Mouse (Mus musculus) megakaryocyte, embryonic 14.5 days (primary cell): ENCODE results near the gene Igfbp4. TPM values are rescaled to one million over a fixed set of nuclear protein-coding genes. Genes with fewer than 3 reads are reported as not detected.

ENCODE experiments used
- H3K27me3 ChIP-seq: replicated peaks from 2 replicates; pipeline ENCODE3; 2012; ENCODE audit warnings: inconsistent platforms
- H3K36me3 ChIP-seq: replicated peaks from 2 replicates; pipeline ENCODE3; 2012; ENCODE audit warnings: low read length, inconsistent platforms, mixed read lengths
- H3K4me1 ChIP-seq: 2 replicates; pipeline ENCODE4 v1.6.1; 2012; ENCODE audit warnings: inconsistent platforms
- H3K4me3 ChIP-seq: replicated peaks from 2 replicates; pipeline ENCODE3; 2012; ENCODE audit warnings: moderate library complexity, mild to moderate bottlenecking, inconsistent platforms
- H3K9me3 ChIP-seq: 2 replicates; pipeline ENCODE4 v1.6.1; 2012; ENCODE audit warnings: inconsistent platforms
- FLI1 ChIP-seq: IDR thresholded peaks from 2 replicates; pipeline ENCODE4 v1.6.1; 2012; ENCODE audit warnings: low read length, inconsistent platforms, mixed read lengths
- GATA1 ChIP-seq: IDR thresholded peaks from 3 replicates; pipeline ENCODE4 v1.6.1; 2012; ENCODE audit warnings: mixed read lengths, low read length, inconsistent platforms, borderline replicate concordance
- polyA plus RNA-seq: library from polyadenylated mRNA; stranded (reverse); fragments of >175 nt; gene quantifications from 2 replicates; pipeline ENCODE4 v1.2.3, GENCODE M21; 2012; ENCODE audit warnings: low replicate concordance; ENCODE audit not compliant: insufficient read depth

Igfbp4 gene
- polyA plus RNA-seq, 1 experiment, result 111 TPM

DNA sequence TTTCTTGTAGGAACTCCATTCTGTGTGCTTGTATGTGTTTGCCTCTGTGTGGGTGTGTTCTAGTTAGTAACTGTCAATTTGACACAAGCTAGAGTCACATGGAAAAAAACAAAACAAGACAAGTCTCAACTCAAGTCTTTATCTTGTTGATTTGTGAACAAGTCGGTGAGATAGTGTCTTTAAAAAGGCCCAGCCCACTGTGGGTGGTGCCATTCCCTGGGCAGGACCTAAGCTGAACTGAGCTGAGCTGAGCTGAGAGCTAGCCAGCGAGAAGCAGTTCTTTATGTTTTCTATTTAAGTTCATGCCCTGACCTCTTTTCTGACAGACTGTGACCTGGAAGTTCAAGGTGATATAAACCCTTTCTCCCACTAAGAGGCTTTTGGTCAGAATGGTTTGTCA is 50.6 kb downstream of the Igfbp4 start:
- H3K4me3 ChIP-seq, result no peak overlapping the region
- H3K36me3 ChIP-seq, result no peaks in the 10 kb centered on the region
- H3K4me1 ChIP-seq, result no peaks in the 10 kb centered on the region
- peaks cover 61% of the 10 kb centered on the region for H3K27me3 ChIP-seq
- TF ChIP-seq FLI1 (no peak), GATA1 (no peak)
- H3K9me3 ChIP-seq, result peaks cover 11% of the 10 kb centered on the region

DNA sequence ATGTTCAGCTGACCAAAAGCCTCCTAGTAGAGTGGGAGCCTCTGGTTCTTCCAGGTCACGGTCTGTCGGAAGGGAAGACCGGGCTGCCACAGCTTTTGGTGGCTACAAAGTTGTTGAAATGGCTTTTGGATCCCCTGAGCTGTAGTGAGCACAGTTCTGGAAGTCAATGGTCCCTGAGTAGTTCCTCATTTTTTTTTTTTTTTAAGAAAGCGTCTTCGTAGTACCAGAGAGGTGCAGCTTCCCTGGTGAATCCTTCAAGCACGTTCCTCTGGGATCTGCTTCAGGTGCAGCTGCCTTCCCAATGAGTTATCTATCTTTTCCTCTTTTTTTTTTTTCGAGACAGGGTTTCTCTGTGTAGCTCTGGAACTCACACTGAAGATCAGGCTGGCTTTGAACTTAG is 52.7 kb downstream of the Igfbp4 start:
- no peaks in the 10 kb centered on the region for H3K36me3 ChIP-seq
- no peak overlapping the region for H3K4me3 ChIP-seq
- TF ChIP-seq FLI1, result no peak
- TF ChIP-seq GATA1, result no peak
- H3K27me3 ChIP-seq, result peaks cover 49% of the 10 kb centered on the region
- no peaks in the 10 kb centered on the region for H3K4me1 ChIP-seq
- H3K9me3 ChIP-seq, result peaks cover 11% of the 10 kb centered on the region

DNA sequence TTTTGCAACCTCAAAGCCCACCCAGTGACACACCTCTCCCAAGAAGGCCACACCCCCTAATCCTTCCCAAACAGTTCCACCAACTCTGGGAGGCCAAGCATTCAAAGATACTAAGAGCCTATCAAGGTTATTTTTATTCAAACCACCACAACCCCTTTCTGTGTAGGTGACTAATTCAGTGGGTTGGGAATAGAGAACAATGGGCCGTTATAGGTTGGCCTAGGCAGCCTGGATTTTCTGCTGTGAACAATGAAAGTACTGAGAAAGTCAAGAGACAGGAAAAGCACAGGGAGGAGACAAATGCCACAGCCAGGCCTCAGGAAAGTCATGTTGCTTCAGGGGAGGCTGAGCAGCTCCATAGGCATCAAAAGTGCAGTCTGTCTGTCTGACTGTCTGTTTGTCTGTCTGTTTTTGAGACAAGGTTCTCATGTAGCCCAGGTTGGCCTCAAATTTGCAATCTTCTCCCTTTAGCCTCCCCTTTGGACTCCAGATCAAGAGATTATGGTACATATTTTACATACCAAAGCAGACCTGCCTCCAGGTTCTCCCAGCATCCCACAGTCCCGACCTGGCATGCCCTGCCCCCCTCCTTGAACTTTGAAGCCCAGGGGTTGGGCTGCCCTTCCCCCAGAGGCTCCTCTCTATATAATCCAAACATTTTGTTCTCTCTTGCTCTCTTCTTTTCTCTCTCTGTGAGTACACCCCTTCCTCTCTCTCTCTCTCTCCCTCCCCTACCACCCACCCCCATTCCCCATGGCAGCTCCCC is 54.0 kb downstream of the Igfbp4 start:
- no peak for TF ChIP-seq GATA1
- no peak for TF ChIP-seq FLI1
- Histone ChIP-seq H3K4me3 (no peak overlapping the region), H3K4me1 (no peaks in the 10 kb centered on the region)

DNA sequence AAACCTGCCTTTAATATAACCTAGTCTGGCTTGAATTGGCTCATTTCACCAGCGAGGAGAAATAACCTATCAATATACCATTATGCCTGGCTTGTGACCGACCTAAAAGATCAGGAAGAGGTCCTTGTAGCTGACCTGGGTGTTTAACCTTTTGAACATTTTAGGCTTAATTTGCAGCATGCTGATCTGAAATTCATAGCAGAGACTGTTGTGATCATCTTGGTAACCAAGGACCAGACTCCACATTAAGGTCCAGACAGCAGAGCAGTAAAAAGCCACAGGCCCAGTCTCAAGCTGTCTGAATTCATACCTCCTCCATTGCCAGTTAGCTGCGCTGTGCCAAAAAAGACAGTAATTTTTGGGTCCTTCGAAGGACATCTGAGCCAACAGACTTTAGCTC is 54.7 kb downstream of the Igfbp4 start:
- Histone ChIP-seq H3K4me3 (no peak overlapping the region), H3K27me3 (peaks cover 43% of the 10 kb centered on the region), H3K9me3 (peaks cover 11% of the 10 kb centered on the region), H3K36me3 (no peaks in the 10 kb centered on the region), H3K4me1 (no peaks in the 10 kb centered on the region; the same call in 1 of the 2 replicates)
- TF ChIP-seq GATA1, result no peak
- no peak for TF ChIP-seq FLI1

More for the DNA sequence above, 54.0 kb downstream of the Igfbp4 start:
- peaks cover 47% of the 10 kb centered on the region for H3K27me3 ChIP-seq
- peaks cover 11% of the 10 kb centered on the region for H3K9me3 ChIP-seq
- H3K36me3 ChIP-seq, result no peaks in the 10 kb centered on the region

DNA sequence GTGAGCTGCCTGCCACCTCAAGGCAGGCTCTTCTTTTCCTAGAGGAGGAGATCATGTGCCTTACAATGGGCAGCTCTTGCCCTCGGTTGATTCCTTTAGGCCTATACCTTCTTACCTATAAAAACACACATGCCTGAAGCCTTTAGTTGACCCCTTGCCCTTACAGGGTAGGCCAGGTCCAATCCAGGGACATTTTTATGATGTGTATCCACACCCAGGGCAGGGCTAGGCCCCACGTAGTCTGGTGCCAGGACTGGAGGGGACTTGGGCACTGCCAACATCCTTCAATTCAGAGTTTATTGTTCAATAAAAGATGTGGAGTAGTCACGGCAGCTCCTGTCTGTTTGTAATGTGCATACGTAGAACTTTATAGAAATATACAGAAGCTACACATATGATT is 55.4 kb downstream of the Igfbp4 start:
- Histone ChIP-seq H3K27me3 (peaks cover 45% of the 10 kb centered on the region), H3K4me3 (no peak overlapping the region), H3K36me3 (no peaks in the 10 kb centered on the region), H3K4me1 (no peaks in the 10 kb centered on the region; the same call in 1 of the 2 replicates), H3K9me3 (peaks cover 11% of the 10 kb centered on the region)
- TF ChIP-seq FLI1 (no peak), GATA1 (no peak)

DNA sequence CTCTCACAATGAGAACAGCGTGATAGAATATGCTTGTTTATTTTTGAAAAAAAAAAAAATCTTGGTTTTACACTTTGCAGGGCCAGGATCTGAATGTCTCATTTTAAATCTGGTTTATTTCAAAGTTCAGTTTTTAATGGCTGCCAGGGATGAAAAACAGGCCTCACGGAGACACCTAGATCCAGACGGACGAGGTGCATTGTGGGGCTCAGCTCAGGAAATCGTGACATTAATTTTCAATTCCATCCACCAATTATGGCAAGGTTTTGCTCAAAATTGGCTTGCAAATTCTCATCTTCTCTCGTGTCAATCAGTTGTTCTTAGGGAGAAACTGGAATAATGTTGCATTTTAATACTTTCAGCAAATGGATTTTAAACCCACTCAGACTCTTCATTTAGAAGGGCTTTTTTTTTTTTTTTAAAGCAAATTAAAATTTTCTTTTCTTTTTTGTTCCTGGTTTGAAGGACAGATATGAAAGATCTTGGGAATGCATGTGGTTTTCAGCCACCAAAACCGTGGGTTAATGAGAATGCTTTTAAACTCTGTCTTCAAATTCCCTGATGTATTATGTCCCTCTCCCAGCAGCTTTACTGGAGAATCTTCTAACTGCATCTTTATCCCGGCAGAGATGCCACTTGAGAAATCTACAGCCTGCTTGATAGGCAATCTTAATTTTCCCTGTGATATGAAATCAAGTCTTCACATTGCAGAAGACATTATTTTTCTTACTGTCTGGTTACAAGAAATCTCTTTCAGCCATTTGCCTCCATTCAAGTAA is 56.1 kb downstream of the Igfbp4 start:
- Histone ChIP-seq H3K4me1 (no peaks in the 10 kb centered on the region; the same call in 1 of the 2 replicates), H3K27me3 (peaks cover 51% of the 10 kb centered on the region), H3K9me3 (peaks cover 8% of the 10 kb centered on the region), H3K36me3 (no peaks in the 10 kb centered on the region), H3K4me3 (no peak overlapping the region)
- TF ChIP-seq FLI1 (no peak), GATA1 (no peak)

DNA sequence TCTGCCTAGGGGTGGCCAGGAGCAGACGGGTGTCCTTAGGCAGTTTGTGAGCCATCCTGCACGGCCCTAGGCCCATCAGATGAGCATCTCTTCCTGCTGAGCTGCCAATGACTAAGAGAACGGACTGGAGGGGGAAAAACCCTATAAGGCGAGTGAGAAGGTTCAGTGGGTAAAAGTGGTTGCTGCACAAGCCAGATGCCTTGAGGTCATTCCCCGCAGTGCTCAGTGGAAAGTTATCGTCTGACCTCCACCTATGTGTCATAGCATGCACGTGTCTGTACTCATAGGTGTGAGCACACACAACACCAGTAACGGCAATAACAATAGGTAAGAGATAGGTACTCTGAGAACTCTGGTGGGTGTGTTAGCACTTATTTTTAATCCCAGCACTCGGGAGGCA is 57.9 kb downstream of the Igfbp4 start:
- peaks cover 8% of the 10 kb centered on the region for H3K9me3 ChIP-seq
- H3K27me3 ChIP-seq, result peaks cover 53% of the 10 kb centered on the region
- no peaks in the 10 kb centered on the region for H3K36me3 ChIP-seq
- TF ChIP-seq GATA1 (no peak), FLI1 (no peak)
- H3K4me3 ChIP-seq, result no peak overlapping the region
- no peaks in the 10 kb centered on the region; the same call in 1 of the 2 replicates for H3K4me1 ChIP-seq

DNA sequence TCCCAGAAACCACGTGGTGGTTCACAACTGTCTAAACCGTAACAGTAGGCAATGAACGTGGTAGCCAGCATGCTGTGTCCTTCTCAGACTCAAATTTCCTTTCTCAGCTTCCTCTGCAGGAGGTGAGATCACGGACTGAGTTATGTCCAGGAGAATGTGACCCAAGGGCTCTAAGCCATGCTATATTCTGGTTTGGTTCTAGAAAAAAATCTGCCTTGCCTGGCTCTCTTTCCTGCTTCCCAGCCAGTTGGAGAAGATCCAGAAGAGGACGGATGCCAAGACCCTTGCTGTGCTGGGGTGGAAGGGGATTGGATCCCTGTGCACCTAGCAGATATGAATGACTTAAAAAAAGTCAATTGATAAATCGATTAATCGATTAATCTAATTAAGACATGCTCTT is 58.5 kb downstream of the Igfbp4 start:
- peaks cover 59% of the 10 kb centered on the region for H3K27me3 ChIP-seq
- H3K4me1 ChIP-seq, result peaks cover 2% of the 10 kb centered on the region
- no peak for TF ChIP-seq FLI1
- no peak for TF ChIP-seq GATA1
- no peak overlapping the region for H3K4me3 ChIP-seq
- H3K9me3 ChIP-seq, result peaks cover 8% of the 10 kb centered on the region
- no peaks in the 10 kb centered on the region for H3K36me3 ChIP-seq

DNA sequence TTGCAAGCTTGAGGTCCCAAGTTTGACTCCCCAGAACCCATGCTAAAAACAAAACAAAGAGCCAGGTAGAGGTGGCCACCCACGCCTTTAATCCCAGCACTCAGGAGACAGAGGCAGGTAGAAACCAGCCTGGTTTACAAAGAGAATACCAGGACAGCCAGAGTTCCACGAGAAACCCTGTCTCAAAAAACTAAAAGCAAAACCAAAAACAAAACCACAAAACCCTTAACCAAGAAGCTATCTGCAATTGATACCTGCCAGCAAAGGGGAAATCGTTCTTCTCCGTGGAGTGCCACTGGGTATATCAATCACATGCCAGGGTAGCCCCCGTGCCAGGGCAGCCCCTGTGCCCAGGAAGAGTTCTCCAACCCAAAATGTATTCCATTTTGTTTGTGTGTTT is 59.2 kb downstream of the Igfbp4 start:
- peaks cover 60% of the 10 kb centered on the region for H3K27me3 ChIP-seq
- no peak for TF ChIP-seq FLI1
- TF ChIP-seq GATA1, result no peak
- peaks cover 9% of the 10 kb centered on the region for H3K4me1 ChIP-seq
- no peaks in the 10 kb centered on the region for H3K36me3 ChIP-seq
- H3K9me3 ChIP-seq, result peaks cover under 1% of the 10 kb centered on the region; the same call in 1 of the 2 replicates
- H3K4me3 ChIP-seq, result no peak overlapping the region

DNA sequence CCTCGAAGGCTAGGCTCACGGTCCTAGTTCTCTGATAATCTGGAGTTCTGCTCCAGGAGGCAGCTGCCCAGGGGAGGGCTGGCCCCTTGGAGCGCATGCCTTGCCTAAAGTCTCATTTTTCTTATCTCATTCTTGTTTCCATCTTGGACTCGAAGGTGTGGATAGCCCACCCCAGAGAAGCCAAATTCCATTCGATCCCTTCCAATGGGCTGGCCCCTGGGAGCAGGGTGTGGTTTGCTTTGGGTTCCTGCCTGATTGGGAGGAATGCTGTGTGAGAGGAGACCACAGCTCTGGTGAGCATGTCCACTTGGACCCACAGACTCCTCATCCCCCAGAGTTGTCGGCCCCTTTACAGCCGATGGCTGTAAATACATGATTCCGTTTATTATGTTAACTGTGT is 60.6 kb downstream of the Igfbp4 start:
- no peak for TF ChIP-seq FLI1
- no peak for TF ChIP-seq GATA1

More for the DNA sequence above, 60.6 kb downstream of the Igfbp4 start:
- Histone ChIP-seq H3K4me1 (peaks cover 14% of the 10 kb centered on the region), H3K4me3 (no peak overlapping the region), H3K9me3 (no peaks in the 10 kb centered on the region), H3K36me3 (no peaks in the 10 kb centered on the region), H3K27me3 (peaks cover 71% of the 10 kb centered on the region)
